Mouse (Mus musculus) kidney, postnatal 25 days (tissue): ENCODE results near the gene Tex12.

Experiments used
- DNase-seq, 2 experiments: peaks; one replicate each; pipeline ENCODE4 v3.0.0; 2021; ENCODE audit warnings: mixed read lengths in 2 of 2

Gene Tex12

DNA sequence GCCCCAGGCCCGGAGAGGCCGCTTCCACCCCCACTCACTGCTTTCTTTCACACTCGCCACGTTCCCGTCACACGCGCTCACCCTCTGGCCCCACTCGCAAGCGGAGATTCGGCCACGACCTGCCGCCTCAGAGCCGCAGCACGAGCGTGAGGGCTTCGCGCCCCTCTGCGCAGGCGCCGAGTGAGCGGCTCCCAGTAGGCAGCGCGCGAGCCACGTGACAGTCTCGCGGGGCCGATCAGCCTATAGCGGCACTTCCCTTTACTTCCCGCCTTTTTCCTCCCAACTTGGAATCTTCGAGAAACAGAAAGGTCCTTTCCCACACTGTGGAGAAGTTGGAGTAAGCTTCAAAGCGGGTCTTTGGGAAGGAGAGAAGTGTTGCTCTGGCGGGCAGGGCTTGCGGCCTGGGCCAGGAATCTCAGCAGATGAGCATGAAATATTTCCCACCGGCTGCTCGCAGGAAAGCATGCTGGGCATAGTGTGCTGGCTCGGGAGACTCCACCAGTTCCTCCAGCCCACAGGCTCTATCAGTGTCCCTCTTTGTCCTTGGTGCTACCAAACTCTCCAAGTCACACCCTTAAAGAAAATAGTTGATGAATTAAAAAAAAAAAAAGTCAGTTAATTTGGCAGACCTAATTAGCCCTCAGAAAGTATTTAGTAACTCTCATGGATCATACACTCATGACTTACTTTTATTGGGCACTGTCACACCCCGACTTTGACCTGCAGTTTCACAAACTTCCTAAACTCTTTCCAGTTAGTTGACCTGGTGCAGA lies at the start of gene Tex12:
Tex12 (minus strand) TSS at position 181 of the 773 bp plus-strand sequence.
- DNase-seq: no peak

DNA sequence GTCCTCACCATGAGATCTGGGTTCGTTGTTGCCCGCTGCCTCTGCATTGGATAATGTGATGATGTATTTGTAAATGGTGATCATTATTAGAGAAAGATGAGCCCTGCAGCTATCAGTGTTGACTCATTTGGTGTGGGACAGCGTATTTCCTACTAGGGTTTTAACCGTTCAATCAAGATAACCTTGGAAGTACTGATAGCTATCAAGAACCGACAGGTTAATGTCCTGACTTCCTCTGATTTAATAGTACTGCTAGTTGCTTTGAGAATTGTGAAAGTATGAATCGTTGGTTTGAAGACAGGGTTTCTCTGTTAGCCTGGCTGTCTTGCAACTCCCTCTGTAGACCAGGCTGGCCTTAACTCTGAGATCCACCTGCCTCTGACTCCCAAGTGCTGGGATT lies 43.2 kb upstream of the Tex12 start:
- DNase-seq: no peak

DNA sequence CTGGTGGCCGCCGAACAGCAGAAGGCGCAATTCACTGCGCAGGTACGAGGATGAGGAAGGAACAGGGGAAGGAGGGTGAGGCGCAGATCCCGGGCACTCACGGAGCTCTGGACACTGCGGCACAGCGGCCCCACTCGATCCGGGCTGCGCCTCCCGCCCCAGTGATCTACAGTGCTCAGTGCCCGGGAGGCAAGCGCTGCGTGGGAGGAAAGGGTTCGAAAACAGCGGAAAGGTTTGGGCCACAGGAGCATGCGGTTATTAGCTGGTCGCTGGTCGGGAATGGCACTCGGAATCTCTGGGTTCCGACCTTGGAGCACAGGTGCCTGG lies 42.8 kb upstream of the Tex12 start:
- no peak for DNase-seq

DNA sequence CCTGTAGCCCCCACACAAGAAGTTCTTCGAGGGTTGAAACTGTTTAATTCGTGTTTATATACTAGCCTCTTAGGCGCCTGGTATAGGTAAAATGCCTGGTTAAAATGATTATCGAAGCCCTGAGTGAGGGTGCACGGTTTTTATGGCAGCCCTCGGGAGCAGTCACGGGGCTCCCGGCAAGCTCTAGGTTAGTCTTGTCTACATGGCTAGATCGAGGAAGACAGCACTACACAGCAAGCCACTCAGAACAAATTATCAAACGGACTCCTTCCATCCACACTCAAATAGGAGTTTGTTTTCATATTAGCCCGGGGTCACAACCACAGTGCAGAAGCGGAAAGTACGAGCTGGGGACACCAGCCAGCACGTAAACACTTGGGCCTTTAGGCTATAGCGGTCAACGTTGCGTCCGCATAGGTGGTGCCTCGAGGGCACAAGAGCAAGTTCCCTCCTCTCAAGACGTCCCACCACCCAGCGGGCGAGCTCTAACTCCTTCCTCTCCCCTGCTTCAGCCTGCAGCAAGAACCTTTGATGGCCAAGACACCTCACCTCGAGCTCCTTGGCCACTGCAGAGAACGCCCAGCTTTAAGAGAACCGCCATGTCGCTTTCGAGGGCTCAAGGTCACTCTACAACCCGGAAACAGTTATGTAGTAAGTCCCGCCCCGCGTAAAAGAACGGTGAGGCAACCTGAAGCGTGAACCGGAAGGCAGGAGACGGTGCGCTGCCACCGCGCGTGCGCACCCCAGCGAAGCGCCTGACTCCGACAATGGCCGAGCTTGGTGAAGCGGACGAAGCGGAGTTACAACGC lies 42.3 kb upstream of the Tex12 start, which contains the start of the genes Sdhd and Timm8b:
Sdhd (minus strand) TSS at position 624 of the 809 bp plus-strand sequence.
Timm8b (plus strand) TSS at position 722 of the 809 bp plus-strand sequence.
- peak; percentile 96 to 97 for DNase-seq

DNA sequence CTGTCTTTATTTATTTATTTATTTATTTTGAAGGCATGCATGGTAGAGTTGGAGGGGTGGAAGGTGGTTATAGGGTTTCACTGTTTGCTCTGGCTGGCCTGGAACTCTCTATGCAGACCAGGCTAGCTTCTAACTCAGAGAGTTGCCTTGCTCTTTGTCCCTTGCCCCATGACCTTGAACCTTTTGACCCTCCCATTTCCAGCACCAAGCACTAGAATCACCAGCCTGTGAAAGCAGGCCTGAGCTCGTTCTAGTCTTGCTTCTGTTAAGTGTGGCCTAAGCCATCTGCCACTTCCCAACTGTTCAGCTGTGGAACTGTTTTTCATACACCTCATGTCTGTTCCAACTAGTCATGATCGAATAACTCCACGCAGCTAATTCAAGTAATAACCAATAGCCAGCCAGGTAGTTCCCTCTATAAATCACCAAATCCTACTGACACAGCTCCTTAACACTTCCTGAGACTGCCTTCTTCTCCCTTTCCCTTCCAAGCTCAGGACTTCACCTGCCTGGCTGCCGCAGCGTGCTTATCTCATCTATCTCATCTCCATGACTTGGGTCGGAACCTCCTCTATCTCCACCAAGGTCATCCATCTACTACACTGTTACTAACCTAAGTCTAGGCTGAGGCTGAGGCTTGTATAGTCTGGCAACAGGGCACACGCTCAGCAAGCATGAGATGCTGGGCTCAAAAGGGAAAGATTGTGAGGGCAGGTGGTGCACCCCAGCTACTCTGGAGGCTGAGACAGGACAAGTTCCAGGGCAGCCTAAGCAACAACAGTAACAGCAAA lies 41.1 kb upstream of the Tex12 start:
- peak; percentile 31 to 57 for DNase-seq

DNA sequence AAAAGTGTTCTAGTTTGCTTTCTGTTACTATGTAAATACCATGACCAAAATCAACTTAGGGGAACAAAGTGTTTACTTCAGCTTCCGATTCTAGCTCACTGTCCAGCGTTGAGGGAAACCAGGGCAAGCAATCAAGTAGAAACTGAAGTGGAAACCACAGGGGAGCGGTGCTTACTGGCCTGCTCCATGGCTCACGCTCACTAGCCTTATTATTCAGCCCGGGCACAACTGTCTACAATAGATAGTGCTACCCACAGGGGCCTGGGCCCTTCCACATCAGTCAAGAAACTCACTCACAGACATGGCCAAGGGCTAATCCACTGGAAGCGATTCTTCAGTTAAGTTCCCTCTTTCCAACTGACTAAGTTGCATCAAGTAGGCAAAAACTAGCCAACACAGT lies 40.4 kb upstream of the Tex12 start:
- DNase-seq: no peak

DNA sequence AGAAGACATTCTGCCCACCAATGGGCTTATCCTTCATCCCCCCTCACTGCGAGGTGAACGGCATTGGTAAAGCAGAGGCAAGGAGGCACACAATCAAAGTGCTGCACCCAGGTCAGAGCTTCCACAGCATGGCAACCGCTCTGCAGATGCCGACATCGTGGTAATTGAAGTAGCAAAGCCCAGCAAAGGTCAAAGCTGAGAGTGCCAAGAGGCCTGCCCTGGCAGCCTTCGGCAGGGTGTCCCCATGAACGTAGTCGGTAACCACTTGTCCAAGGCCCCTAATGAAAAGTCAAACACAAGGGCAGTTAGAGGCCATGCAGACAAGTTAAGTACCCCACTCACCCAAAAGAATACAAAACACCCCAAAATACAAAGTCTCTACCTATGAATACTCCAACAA lies 35.8 kb upstream of the Tex12 start:
- no peak for DNase-seq

DNA sequence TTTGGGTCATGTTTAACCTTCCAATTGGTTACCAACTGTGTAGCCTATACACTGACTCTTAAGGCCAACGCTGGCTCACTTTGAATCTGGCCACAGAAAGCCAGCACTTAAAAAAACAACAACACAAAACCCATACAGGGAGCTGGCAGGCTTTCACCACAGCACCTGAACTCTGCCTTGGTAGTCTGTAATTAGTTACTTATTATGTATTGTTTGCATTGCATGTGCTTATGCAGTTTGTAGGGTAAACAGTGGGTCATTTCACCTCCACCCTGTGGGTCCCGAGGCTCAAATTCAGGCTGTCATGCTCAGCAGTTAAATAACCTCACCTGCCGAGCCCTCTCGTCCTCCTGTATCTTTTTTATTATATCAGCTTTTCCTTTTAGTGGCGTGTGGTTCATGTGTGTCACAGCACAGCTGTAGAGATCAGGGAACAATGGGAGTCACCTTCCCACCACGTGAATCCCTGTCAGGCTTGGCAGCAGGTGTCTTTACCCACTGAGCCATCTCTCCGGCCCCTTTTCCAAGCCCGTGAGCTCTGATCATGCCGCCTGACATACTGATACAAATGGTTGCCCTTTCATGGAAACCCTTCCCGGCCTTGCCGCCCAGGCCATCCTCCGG lies 33.8 kb upstream of the Tex12 start:
- peak; percentile 44 to 58 for DNase-seq

DNA sequence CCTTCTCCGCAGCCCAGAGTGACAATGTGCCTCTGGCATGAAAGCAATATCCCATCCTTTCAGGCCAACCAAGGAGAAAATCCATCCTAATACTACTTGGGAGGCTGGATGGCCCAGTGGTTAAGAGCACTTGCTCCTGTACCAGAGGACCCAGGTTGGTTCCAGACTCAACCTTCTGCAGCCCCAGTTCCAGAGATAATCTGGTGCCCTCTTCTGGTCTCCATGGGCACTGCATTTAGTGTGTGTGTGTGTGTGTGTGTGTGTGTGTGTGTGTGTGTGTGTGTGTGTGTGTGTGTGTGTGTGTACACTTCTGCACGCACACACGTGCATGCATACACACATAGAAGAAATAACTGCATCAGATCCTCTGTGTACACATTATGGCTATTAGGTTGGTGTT lies 32.4 kb upstream of the Tex12 start:
- DNase-seq: peak; percentile 46 to 56

DNA sequence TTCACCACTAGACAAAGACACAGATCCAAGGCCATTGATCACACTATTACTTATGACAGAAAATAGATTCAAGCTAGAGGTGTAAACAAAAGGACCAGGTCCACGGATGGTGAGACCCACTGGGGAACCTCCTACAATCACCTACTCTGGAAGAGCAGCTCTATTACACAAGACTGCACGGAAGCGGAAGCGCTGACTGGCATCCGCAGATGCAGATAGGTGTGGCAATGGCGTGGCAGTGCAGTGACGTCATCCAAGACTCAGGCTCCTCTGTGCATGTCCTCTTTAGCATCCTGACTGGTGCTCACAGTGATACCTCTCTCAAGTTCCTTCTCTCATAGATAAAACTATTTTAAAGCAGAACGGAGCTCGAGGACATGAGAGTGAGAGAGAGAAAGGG lies 31.8 kb upstream of the Tex12 start:
- DNase-seq: no peak

DNA sequence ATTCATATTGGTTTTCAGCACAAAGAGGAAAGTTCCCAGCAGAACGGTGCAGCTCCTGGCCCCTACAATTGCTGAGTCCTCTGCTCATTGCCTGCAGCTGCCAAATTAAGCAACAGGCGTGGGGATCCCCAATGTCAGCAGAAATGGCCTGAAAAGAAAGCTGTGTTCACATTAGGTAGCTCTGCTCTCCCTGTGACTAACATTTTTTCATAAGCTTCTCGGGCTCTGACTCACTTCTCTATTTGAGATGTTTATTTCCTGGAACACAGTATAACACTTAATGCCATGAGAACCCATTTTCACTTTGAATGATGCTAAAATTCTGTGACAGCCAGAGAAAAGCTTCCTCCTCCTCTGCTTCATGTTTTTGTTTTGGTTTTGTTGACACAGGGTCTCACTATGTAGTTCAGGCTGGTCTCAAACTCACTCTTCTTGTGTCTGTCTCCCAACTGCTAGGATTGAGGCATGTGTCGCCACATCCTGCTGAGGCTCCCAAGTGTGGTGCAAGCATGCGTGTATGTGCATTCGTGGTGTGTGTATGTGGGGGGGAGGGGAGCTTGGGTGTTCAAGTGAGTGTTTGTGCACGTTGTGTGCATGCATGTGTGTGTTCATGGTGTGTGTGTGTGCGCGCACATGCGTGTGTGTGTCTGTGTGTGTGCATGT lies 29.9 kb upstream of the Tex12 start:
- DNase-seq: no peak

DNA sequence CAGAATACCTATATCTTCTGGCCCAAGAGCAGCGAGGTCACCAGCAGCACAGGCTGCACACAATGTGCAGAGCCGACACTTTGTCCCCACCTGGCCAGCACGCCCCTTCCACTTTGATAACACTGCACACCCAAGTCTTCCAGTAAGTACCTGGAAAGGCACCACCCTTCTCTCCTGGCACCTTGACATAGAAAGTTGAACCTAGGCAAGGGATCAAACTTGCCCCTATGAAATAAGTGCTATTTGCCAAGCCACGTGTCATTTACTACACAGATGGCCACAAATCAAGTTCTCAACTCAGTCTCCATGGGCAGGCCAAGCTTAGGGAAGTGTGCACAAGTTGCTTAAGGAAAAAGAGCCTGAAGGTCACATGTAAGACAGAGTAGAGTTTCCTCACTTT lies 25.8 kb upstream of the Tex12 start:
- no peak for DNase-seq

DNA sequence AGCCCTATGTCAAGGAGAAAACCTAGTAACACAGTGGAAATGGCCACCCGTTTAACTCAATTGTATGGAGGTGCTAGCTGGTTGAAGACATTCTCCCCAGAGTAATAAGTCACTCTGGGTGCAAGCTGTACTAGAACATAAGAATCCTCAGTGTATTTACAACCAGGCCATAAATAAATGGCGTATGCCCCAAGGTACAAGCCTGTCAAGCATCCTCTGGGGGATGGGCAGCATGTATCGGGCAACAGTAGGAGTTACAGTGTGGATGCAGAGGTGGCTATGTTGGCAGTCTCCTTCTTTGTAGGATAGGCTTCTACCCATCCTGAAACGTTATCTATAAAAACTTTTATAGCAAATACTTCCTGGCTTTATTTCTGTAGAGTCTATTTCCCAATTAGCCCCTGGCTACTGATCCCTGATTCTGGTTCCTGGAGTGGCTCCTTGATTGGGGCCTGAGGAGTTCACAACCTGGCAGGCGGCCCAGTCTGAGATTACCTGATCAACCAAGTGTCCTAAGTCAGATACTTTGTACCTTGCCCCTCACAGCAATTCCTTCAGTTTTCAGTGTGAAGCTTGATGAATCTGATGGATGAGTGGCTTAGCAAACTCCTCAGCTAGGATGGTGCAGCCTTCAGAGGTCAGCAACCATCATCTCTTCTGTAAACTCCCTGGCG lies 24.2 kb upstream of the Tex12 start:
- DNase-seq: peak; percentile 87 to 90

DNA sequence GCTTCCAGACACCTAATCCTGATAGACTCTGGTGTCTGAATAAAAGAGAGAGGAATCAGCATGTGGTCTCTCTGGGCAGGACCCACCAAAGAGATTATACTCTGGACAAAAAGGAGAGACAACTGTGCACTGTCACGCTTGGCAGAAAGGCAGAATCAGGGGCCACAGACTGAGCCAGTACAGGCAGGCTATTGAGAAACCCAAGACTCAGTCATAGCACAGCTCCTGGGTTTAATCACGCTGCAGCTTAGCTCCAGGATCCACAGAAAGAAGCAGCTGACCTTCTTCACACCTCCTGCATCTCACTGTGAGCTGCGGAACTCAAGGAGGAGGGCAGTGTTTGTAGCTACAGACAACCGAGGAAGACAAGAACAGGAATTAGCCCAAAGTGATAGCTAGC lies 19.2 kb upstream of the Tex12 start:
- no peak for DNase-seq

DNA sequence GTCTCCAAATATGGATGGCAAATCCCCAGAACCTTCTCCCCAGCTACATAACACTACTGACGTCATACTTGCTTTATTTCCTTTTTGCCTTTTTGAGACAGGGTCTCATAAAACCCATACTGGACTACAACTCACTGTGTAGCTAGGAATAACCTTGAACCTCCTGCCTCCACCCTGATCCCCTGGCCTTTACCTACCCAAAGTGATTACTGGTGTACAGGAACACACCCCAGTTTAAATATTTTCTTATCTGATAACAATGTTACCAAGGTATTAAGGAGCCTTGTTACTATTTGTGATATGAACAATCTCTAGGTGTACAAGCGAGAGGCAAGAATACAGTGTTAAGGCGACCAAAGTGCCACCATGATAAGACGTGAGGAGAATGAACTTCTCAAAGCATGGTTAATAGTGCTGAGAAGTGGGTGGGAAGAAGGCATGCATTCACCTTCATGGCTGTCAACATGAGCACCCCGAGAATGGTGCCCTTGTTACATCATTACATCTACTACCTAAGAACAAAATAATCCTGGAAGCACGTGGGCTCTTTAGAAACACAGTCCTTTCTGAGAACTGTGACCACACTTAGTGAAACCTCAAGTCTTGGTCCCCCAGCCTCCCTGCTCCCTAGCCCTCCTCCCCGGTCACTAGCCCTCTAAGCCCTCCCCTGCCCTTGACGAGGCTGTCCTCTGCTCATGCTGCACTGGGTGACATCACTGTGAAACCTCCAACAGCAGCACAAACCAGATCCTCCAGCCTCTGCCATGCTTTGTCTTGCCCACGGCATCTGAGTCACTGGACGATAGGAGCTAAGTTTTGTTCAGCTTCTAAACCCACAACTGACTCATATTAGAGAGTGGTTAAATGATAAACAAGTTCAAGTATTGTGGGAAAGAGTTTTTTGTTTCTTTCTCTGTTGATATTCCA lies 8.7 kb upstream of the Tex12 start:
- no peak for DNase-seq

DNA sequence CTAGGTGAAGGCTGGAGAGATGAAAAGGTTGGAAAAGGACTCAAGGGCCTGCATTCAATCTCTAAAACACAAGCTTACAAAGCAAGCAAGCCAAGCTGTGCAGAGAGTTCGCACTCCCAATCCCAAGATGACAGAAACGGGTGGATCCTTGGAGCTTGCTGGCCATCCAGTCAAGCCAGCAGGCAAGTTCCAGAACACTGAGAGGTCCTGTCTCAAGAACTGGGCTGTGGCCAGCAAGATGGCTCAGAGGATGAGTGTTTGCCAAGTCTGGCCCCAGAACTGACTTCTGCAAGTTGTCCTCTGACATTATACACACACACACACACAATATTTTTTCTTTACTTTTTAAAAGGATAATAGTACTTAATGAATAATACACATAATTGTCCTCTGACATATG lies 6.8 kb upstream of the Tex12 start:
- DNase-seq: no peak

DNA sequence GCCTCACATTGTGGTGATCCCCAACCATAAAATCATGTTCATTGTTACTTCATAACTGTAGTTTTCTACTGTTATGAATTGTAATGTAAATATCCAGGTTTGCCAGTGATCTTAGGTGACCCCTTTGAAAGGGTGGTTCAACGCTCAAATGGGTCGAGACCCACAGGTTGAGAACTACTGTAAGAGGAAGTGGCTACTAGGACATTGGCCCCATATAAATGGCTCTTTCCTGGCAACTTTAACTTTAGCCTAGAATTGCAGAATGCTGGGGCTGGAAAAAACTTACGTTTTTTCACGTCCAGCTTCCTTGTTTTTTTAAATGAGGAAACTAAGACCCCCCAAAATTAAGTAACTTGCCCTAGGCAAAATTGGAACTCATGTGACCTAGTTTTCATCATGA lies 6.2 kb upstream of the Tex12 start:
- DNase-seq: no peak

DNA sequence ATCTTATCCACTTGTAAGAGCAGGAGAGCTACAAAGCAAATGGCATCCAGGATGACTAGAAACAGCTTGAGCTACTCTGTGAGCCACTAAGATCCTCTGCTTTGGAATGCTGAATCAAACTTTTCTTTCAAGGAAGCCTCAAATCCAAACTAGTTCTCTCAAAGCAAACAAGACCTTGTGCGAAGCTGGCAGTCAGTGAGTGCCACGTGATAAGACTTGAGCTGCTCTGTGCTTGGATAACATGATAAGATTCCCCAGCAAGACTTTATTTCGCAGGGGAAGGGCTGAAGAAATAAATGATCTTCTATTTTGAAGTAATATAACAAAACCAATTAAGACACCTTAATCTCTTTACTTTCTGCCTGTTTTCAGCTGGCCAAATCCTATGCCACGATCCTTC lies 4.8 kb upstream of the Tex12 start:
- DNase-seq: no peak

DNA sequence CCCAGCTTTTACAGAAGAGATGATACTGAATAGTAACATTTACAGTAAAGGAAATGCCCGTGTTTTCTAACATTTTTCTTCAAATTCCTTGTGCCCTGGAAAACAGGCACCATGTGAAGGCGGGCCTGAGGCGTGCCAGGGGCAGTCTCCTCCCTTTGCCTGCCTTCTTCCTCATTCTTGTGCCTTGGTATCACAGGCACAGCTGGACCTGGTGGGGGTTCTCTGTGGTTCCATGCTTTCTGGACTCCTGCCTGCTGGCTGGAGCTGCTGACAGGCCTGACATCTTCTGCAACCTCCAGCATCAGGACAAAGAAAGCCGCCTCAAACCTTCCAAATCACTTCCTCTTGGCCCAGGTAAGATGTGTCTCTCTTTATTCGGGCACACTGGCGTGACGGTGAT lies 4.0 kb upstream of the Tex12 start:
- DNase-seq: no peak

DNA sequence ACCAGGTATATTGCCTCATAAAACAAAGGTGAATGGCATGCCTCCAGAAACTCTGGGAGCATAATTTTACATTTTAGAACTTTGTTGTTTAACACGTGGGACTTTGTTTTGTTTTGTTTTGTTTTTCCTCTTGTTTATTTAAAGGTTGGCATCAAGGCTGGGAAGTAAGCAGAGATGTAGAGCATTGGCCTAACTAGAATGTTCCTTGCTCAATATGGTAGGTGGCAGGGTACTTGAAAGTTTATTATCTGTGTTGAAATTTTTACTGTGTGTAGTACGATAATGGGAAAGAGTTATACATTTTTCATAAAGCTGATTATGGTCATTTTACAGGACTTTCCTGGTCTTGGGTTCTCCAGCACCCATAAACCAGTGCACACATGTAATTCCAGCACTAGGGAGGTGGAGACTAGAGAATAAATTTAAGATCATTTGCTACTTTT lies 814 bp upstream of the Tex12 start:
- DNase-seq: no peak

DNA sequence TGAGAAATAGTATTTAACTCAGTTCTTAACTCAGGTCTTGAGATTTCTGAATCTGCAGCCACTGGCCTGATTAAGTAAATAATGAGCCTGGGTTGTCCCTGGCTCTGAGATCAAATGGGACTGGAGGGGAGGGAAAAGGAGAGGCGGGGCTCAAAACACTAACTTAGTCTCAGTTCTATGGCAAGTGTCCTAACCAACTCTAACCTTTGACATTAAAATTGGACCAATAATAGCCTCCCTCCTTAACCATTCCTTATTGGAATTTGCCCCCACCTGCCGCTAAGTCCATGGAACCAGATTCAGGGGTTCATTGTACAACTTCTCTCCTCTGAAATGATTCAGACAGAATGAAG lies 6.1 kb downstream of the Tex12 start, which contains the start of gene Bco2:
Bco2 (minus strand) TSS at position 88 of the 353 bp plus-strand sequence.
- peak; percentile 50 to 66 for DNase-seq
